Mouse (Mus musculus) hindbrain, embryonic 15.5 days (tissue): ENCODE measurements around the gene Pank3. TPM values are rescaled to one million over a fixed set of nuclear protein-coding genes. Genes with fewer than 3 reads are reported as not detected.
"Not testable (repeated sequence)": the region's sequence is repeated elsewhere in the genome, so short reads cannot be mapped to it uniquely, and the experiment has no call there.

Experiments used
- ATAC-seq: fragments of 200-750 bp; cut with Nextera tagmentation; 2 replicates; pipeline ENCODE4 v1.8.0; 2017; ENCODE audit warnings: low read depth, moderate number of reproducible peaks, moderate TSS enrichment; ENCODE audit not compliant: low FRiP score
- H3K27ac ChIP-seq: fragments of 300-500 bp; sonication (generic); replicated peaks from 2 replicates; pipeline ENCODE4 v1.5.1; 2015; ENCODE audit warnings: mild to moderate bottlenecking, inconsistent platforms
- H3K27me3 ChIP-seq: fragments of 300-500 bp; sonication (generic); 2 replicates; pipeline ENCODE4 v1.6.1; 2015; ENCODE audit warnings: control low read depth, inconsistent platforms
- H3K36me3 ChIP-seq: fragments of 300-500 bp; sonication (generic); 2 replicates; pipeline ENCODE4 v1.6.1; 2015; ENCODE audit warnings: control low read depth, inconsistent platforms
- H3K4me1 ChIP-seq: fragments of 300-500 bp; sonication (generic); replicated peaks from 2 replicates; pipeline ENCODE4 v1.6.1; 2015; ENCODE audit warnings: control low read depth, inconsistent platforms
- H3K4me2 ChIP-seq: fragments of 300-500 bp; sonication (generic); 2 replicates; pipeline ENCODE4 v1.6.1; 2015; ENCODE audit warnings: moderate library complexity, mild to moderate bottlenecking, inconsistent platforms
- H3K4me3 ChIP-seq: fragments of 300-500 bp; sonication (generic); 2 replicates; pipeline ENCODE4 v1.5.1; 2015; ENCODE audit warnings: mild to moderate bottlenecking, inconsistent platforms
- H3K9ac ChIP-seq: fragments of 300-500 bp; sonication (generic); 2 replicates; pipeline ENCODE4 v1.6.1; 2015; ENCODE audit warnings: inconsistent platforms
- H3K9me3 ChIP-seq: fragments of 300-500 bp; sonication (generic); 2 replicates; pipeline ENCODE4 v1.6.1; 2016; ENCODE audit warnings: control low read depth, inconsistent platforms
- WGBS: fragments of 180-500 bp; shearing (Covaris S2); methylation state at CpG from one replicate; pipeline ENCODE4 v1.1.7; 2015; 5-methylcytosine and 5-hydroxymethylcytosine counted together
- microRNA counts: library from miRNA; unstranded; fragments of <30 nt; microRNA quantifications from one replicate; lab custom pipeline; 2016
- microRNA-seq: library from miRNA; unstranded; fragments of <30 nt; microRNA quantifications from one replicate; pipeline ENCODE4, GENCODE M21; 2016
- polyA plus RNA-seq: library from polyadenylated mRNA; unstranded; fragments of >200 nt; fragmentation: Nextera tagmentation; extraction: Ambion mirVana; gene quantifications from 2 replicates; pipeline ENCODE4 v1.2.1, GENCODE M21; 2015

Pank3 gene
- polyA plus RNA-seq, 1 experiment from 2014 or later: 20.4 TPM

DNA sequence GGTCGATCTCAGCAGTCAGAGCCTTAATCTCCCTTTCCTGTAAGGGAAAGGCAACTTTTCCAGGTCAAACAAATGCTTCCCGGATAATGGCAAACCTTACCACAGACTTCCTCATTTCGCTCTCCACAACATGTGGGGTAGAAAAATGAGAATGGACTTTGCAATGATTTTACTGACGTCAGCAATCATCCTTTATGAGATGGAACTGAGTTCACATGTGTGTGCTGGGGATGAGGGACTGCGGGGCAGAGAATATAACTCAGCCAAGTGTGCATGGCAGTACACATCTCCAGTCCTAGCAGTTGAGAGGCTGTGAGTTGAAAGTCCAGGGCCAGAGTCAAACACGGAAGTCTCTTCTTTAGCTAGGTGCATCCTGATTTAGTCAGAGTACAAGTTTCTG is 64.0 kb downstream of the Pank3 start:
- peaks cover 28% of the 10 kb centered on the region for H3K36me3 ChIP-seq
- no peaks in the 10 kb centered on the region for H3K27me3 ChIP-seq
- no peak overlapping the region for H3K27ac ChIP-seq
- no peaks in the 10 kb centered on the region for H3K9me3 ChIP-seq
- H3K4me3 ChIP-seq: peak overlapping the region; percentile 93
- ATAC-seq: no peak
- WGBS: 90% methylated on average over 6 of the region's 6 CpGs
- H3K4me1 ChIP-seq: peaks cover 18% of the 10 kb centered on the region
- H3K4me2 ChIP-seq: peak overlapping the region; percentile 69
- no peak overlapping the region for H3K9ac ChIP-seq

DNA sequence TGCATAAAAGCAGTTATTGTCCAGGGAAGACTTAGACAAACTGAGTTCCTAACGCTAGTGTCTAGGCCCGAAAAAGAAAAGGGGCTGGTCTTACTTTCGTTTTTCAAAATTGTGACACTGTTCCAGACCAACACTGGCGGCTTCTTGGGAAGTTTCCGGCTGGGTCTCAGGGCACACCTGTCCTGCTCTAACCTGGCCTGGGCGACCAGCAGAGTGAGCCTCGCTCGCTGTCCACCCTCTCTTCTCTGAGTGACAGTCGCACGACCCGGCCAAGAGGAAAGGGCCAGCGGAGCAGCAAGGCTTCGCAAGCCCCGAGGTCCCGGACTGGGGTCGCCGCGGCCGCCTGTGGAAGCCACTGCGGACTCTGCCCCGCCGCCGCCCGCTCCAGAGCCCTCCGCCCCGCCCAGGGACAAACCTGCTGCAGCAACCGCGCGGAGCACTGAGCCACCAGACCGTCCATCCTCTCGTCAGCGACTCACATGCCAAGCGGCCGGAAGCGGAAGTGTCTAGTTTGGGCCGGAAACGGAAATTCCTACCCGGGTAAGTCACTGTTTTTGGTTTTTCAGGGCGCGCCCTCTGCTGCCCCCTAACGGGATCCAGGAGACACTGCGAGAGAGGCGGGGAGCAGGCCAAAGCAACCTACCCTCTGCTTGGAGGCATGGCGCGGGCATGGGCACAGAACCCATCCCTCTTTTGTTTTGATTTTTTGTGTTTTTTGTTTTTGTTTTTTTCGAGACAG is 64.9 kb downstream of the Pank3 start, which contains the start of gene Rars:
TSS of gene Rars (minus strand) at position 485 of the 739 bp plus-strand sequence.
- H3K36me3 ChIP-seq: peaks cover 22% of the 10 kb centered on the region
- H3K9me3 ChIP-seq: no peaks in the 10 kb centered on the region
- H3K9ac ChIP-seq: peak within 1 kb of the TSS; percentile 85
- H3K4me2 ChIP-seq: peak within 1 kb of the TSS; percentile 69
- ATAC-seq: peak; percentile 85
- no peaks in the 10 kb centered on the region for H3K27me3 ChIP-seq
- H3K27ac ChIP-seq: peak within 1 kb of the TSS; percentile 46; the same call in 1 of the 2 replicates
- H3K4me1 ChIP-seq: peaks cover 21% of the 10 kb centered on the region
- 3% methylated on average over 46 of the region's 46 CpGs for WGBS
- H3K4me3 ChIP-seq: peak within 1 kb of the TSS; percentile 93

DNA sequence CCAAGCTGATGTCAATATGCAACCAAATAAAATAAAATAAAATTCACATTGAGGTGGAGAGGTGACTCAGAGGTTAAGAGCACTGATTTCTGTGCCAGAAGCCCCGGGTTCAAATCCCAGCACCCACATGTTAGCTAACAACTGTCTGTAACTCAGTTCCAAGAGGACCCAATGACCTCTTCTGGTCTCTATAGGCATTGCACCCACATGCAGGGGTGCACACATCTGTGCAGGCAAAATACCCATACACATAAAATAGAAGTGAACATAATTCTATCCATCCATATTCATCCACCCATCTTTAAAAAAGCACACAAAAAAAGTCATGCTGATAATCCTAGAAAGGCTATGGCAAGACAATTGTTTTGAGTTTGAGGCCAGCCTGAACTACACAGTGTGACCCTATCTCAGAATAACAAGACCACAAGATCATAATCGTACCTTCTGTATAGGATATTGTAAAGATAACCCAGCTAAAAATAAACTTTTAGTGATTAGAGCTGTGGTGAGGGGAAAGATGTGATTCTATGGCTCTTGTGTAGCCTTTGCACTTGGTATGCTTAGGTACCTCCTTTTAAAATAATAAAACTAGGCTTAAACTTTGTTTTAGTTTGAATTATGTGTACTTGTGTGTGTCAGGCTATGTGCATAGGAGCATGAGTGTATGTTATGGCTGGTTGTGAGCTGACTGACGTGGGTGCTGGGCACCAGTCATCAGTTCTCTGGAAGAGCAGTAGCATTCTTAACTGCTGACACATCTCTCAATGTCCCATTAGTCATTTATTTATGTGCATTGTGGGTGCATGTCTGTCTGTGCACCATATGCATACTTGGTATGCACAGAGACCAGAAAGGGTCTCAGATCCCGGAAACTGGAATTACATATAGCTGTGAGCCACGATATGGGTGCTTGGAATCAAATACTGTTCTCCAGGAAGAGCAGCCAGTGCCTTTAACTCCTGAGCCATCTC is 68.2 kb downstream of the Pank3 start:
- H3K4me2 ChIP-seq: peak overlapping the region; percentile 64
- ATAC-seq: no peak
- H3K27ac ChIP-seq: no peak overlapping the region
- H3K9ac ChIP-seq: no peak overlapping the region
- H3K36me3 ChIP-seq: peaks cover 9% of the 10 kb centered on the region; the same call in 1 of the 2 replicates
- 78% methylated on average over 5 of the region's 5 CpGs for WGBS
- H3K27me3 ChIP-seq: no peaks in the 10 kb centered on the region
- H3K4me1 ChIP-seq: peaks cover 17% of the 10 kb centered on the region
- no peak overlapping the region for H3K4me3 ChIP-seq
- H3K9me3 ChIP-seq: no peaks in the 10 kb centered on the region

DNA sequence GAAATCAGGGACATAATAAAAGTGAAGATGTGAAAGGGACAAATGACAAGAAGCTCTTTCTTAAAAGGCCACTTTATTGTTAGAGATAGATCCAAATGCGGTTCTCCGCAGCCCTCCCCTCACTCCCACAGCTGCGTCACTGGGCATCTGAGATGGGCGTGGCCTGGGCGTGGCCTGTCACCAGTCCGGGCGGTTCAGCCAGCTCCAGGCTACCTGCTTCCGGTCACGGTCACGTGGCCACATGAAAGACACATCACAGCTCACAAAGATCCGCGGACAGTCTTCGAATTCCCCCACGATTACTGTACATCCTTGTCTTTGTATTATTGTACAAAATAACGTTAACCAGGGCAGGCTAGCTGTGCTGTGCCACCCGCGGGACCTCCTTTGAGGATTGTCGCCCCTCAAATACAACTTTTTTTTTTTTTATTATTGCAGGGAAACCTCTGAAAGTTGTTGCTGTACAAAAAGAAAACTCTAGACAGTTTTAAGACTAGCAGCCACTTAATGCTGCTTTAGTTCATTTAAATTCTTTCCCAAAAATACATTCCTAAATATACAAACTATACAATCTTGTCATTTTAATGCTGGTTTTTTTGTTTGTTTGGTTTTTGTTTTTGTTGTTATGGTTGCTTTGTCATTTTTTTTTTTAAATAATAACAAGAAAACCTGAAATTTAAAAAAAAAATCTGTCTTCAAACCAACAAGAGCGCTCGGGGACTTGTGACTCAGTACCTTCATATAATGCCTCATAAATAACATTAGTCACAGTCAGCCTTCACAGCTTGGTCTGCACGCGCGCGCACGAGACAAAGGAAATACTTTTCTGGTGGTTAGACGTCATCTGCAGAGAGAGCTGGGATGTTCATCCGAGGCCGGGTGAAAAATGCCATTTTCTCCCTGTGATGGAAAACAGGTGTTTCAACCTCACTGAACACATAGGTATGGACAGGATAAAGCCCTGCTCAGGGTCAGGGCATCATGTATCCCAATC is 69.4 kb downstream of the Pank3 start:
- Histone ChIP-seq H3K27ac (0 out of 2 replicates have a peak overlapping the region, but pooled peaks have one; percentile 44), H3K9ac (peak overlapping the region; percentile 41; the same call in 1 of the 2 replicates)
- 11% methylated on average over 28 of the region's 28 CpGs for WGBS

DNA sequence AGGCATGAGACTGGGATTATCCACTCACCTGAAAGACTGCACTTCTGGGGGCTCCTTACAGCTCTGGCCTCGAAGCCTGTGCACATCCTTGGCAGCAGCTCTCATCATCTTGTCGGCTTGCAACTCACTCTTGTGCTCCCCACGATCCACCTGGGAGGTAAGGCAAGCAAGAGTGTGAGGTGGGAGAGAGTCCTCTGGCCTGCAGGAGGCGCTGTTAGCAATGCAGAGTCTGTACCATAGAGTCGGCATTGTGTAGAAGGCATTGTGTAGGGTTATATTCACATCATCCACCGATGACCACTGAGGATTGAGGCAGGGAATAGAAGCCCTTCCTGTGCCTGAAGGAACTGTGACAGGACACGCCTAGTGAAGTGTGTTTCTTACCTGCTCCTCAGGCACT is 71.0 kb downstream of the Pank3 start:
- peaks cover 4% of the 10 kb centered on the region for H3K4me1 ChIP-seq

More for the DNA sequence above, 69.4 kb downstream of the Pank3 start:
- peak overlapping the region; percentile 64 for H3K4me2 ChIP-seq
- peak overlapping the region; percentile 34 for H3K4me3 ChIP-seq
- H3K9me3 ChIP-seq: no peaks in the 10 kb centered on the region
- H3K27me3 ChIP-seq: no peaks in the 10 kb centered on the region
- H3K4me1 ChIP-seq: peaks cover 6% of the 10 kb centered on the region
- peaks cover 14% of the 10 kb centered on the region; the same call in 1 of the 2 replicates for H3K36me3 ChIP-seq
- ATAC-seq: peak; percentile 74

DNA sequence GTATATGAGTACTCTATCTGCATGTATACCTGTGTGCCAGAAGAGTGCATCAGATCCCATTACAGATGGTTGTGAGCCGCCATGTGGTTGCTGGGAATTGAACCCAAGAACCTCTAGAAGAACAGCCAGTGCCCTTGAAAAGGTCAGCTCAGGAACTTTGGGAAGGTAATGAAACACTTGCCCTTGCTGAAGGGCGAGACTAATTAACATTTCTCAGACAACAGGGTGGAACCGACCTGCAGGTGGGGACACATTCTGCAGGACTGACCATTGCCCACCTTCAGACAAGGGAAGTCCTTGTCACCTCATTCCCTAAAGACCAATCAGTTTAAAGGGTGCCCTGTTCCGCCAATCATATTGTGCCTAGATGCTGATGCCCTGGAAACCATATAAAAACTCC is 71.5 kb downstream of the Pank3 start:
- H3K4me2 ChIP-seq, H3K9me3 ChIP-seq, H3K27me3 ChIP-seq, H3K4me3 ChIP-seq, H3K4me1 ChIP-seq, ATAC-seq, H3K27ac ChIP-seq, H3K9ac ChIP-seq: not testable (repeated sequence)
- WGBS: 91% methylated on average over 4 of the region's 4 CpGs
- peaks cover 14% of the 10 kb centered on the region; the same call in 1 of the 2 replicates for H3K36me3 ChIP-seq

More for the DNA sequence above, 71.0 kb downstream of the Pank3 start:
- no peak overlapping the region for H3K4me3 ChIP-seq
- no peaks in the 10 kb centered on the region for H3K9me3 ChIP-seq
- H3K4me2 ChIP-seq: no peak overlapping the region
- no peak overlapping the region for H3K9ac ChIP-seq
- peaks cover 14% of the 10 kb centered on the region; the same call in 1 of the 2 replicates for H3K36me3 ChIP-seq
- no peak for ATAC-seq
- no peaks in the 10 kb centered on the region for H3K27me3 ChIP-seq
- WGBS: 79% methylated on average over 7 of the region's 7 CpGs
- H3K27ac ChIP-seq: no peak overlapping the region

MicroRNA genes within 50 kb of the gene (microRNA counts, 519-probe panel; counts per million panel counts)
- 4,421 counts per million, percentile 91 among the panel's probes with 10 or more counts for microRNA mmu-miR-103 (lab: Ali Mortazavi, UCI)

Small RNA genes within 50 kb of the gene (microRNA-seq; reads per million reads assigned to microRNA genes)
- 5.9 reads per million, percentile 23 among the genes with 10 or more reads in this experiment for gene Mir103-1

Other genes with a start within 250 kb of the Pank3 start
- gene Fbll1, start 29.4 kb downstream of the Pank3 start, polyA plus RNA-seq: 27.7 and 30.9 TPM in 2 replicates
- gene Rars, start 65.0 kb downstream of the Pank3 start, polyA plus RNA-seq: 64.0 and 67.0 TPM in 2 replicates
- gene Wwc1, start 211.0 kb downstream of the Pank3 start, polyA plus RNA-seq: 13.5 and 13.8 TPM in 2 replicates